Mouse (Mus musculus) megakaryocyte, adult 5-6 weeks (primary cell): ENCODE results near the gene Neurod1. TPM values are rescaled to one million over a fixed set of nuclear protein-coding genes. Genes with fewer than 3 reads are reported as not detected.
A peak's percentile ranks its signal among the peaks of the same experiment; 100 is the strongest.

Source experiments
- ATAC-seq: 2 replicates; pipeline ENCODE4 v1.8.0; 2016; ENCODE audit warnings: mild to moderate bottlenecking, inconsistent platforms; ENCODE audit not compliant: poor library complexity, severe bottlenecking
- total RNA-seq, 2 experiments: library from RNA; stranded (forward) in 1 of 2; stranded (reverse) in 1 of 2; fragments of 153-499, 151-499 nt in 1 of 2; fragments of 221-1000, 200-1000 nt in 1 of 2; gene quantifications; 2 replicates each; pipeline versions ENCODE4 v1.2.3 to v1.2.4; 2015 to 2017

Neurod1 gene
- total RNA-seq, 2 experiments from 2014 or later = not detected

- ATAC-seq = no peak
These were observed 12.5 kb downstream of the Neurod1 start for GRCm38 (mm10) chr2:79443861-79444620.

- ATAC-seq = no peak
These were observed 13.2 kb downstream of the Neurod1 start for GRCm38 (mm10) chr2:79443401-79443800.

GRCm38 (mm10) chr2:79442906-79443305 lies 13.6 kb downstream of the Neurod1 start:
- no peak for ATAC-seq

- ATAC-seq = no peak
These were observed 14.3 kb downstream of the Neurod1 start for GRCm38 (mm10) chr2:79442227-79442626.

DNA sequence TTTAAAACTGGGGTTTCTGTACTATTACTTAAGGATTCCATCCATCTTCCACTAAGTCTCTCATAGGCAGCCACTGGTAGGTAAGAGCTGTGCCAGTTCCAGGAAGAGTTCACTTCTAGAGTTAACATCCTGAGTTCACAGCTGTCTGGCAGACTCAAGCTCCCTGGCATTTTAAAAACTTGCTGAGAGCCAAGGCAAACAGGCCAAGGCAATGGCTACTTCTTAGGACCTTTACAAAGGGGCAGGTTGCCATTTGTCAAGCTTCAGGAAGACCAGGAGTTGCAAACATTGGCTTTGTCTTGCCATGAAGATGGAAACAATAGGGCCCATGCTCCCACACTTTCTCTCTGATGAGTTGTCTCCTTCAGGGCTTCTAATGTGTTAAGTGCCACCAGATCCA lies 26.5 kb downstream of the Neurod1 start:
- no peak for ATAC-seq

- ATAC-seq = peak; percentile 73
These were observed 26.9 kb downstream of the Neurod1 start for GRCm38 (mm10) chr2:79429650-79430049.

- ATAC-seq = 0 out of 2 replicates have a peak, but pooled peaks have one; percentile 0
These were observed 27.4 kb downstream of the Neurod1 start for GRCm38 (mm10) chr2:79429108-79429507.

- ATAC-seq = peak; percentile 79
These were observed 27.9 kb downstream of the Neurod1 start for GRCm38 (mm10) chr2:79428569-79429104.

DNA sequence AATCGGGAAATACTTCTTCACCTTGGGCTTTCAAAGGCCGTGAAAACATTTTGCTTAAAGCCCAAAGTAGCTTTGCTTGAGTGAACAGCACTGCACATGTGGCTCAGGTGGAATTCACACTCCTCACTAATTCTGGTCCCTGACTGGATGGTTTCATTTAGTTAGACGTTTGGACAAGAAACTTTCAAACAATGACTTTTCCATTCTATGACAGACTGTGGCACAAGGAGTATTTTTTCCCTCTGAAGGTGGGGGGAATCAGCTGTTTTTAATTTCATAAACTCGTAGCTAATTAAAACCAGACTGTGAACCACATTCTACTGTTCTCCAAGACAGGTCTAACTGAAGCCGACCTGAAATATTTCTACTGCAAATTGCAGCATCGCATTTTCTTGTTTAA lies 28.5 kb downstream of the Neurod1 start:
- no peak for ATAC-seq

- ATAC-seq = no peak
These were observed 34.9 kb downstream of the Neurod1 start for GRCm38 (mm10) chr2:79421696-79422095.

DNA sequence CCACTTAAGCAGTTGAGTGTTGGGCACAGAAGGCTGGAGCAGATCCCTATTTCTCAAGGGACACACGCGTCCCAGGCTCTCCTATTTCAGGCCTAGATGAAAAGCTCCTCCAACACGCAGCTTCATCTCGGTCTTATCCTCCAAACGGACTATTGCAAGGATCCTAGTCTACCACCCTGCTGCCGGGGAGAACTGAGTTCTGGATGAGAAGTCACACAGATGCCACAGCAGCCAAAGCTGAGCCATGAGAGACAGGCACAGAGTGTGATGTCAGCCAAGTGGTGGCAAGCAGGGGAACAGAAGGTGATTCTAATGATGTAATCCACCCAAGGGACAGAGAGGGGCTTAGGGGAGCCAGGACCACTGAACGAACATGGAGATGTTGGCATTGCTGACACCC lies 42.0 kb downstream of the Neurod1 start:
- no peak for ATAC-seq

- ATAC-seq = no peak
These were observed 45.7 kb downstream of the Neurod1 start for GRCm38 (mm10) chr2:79410903-79411255.

DNA sequence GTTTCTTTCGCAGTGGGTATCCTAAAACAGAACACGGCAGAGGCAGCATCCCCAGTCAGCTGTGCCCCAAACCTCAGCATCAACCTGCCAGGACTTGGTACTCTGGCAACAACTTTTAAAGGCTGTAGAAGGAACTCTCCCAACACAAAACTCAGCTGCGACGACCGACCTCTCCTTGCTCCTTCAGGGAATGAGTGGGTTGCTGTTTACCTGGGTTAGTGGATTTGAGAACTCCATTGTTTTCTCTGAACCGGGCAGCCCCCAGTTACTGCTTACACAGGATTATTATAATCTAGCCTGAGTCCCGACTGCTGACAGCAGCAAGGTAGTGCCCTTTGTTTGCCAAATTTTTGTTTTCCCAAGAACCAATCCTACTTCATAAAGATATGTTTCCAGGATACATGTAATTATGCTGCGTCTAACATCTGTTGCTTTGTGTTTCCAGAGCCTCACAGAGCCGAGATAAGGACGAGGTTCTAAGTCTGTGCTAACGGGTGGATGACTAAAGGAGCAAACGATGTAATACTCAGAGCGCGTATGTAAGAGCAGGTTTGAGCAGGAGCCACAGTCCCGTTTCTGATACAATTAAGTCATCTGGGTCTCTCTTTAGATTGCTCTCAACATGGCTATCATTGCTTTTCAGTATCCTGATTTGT lies 46.2 kb downstream of the Neurod1 start:
- ATAC-seq = no peak

DNA sequence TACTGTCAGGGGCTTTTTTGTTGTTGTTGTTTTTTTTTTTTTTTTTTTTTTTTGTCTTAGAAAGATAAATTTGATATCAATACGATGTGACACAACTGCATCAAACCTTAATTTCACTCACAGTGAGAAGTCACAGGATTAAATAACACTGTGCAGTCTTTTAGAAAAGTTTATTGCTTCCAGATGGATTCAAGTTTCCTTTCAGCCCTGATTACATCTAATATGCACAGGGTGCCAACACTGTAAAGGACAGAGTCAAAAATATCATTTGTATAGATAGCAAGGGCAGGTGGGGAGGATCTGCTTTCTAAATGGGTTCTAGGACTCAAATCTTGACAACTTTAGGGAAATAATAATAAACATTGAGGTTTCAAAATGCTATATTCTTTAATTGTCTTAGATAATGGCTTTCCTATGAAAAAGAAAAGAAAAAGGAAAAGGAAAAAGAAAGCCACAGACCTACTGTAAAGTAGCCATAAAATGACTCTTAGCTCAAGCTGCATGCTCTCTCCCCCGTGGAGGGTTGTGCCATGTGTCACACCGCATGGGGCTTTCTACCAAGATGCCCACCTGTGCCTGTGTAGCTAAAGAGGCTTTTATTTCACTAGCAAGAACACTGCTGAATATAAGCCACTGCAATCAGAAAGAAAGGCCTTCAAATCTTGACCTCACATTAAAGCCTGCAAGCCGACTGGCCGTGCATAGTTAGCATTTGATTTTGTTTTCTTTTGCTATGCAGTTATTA lies 50.7 kb downstream of the Neurod1 start:
- no peak for ATAC-seq

Other genes with a start within 250 kb of the Neurod1 start
- gene Itga4, start 201.3 kb downstream of the Neurod1 start, total RNA-seq (2015) = 208 and 212 TPM in 2 replicates
- gene Itga4, start 201.3 kb downstream of the Neurod1 start, total RNA-seq (2017) = 170 and 201 TPM in 2 replicates
- 3.4 and 3.9 TPM in 2 replicates for gene Cerkl, start within 50 bp of the Neurod1 start, total RNA-seq (2015)
- 6.1 and 12.8 TPM in 2 replicates for gene Cerkl, start within 50 bp of the Neurod1 start, total RNA-seq (2017)
- gene Itprid2, start 178.6 kb upstream of the Neurod1 start, total RNA-seq (2015) = 26.9 and 38.7 TPM in 2 replicates
- 16.7 and 25.4 TPM in 2 replicates for gene Itprid2, start 178.6 kb upstream of the Neurod1 start, total RNA-seq (2017)